Mouse (Mus musculus): Measurements from ENCODE around the gene H2-T24. TPM values are rescaled to one million over a fixed set of nuclear protein-coding genes. Genes with fewer than 3 reads are reported as not detected.
"Not testable (repeated sequence)": the region's sequence is repeated elsewhere in the genome, so short reads cannot be mapped to it uniquely, and the experiment has no call there.

The H2-T24 gene
- polyA plus RNA-seq, 1 experiment from 2014 or later, result 10.0 TPM

DNA sequence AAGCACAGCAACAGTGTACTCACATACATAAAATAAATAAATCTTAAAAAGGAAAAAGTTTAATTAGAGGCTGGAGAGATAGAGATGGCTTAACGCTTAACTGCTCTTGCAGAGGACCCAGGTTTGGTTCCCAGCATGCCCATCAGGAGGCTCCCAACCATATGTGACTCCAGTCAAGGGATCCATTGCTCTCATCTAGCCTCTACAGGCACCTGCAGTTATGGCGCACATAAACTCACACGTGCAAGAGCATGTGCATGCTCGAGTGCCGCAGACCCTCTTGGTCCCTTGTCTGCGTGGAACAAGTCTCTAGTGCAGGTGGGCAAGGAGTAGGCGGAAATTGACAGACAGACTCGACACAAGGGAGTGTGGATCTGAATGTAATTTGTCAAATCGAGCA lies 1.7 kb upstream of the H2-T24 start:
- no peak for ATAC-seq (ENCODE audit: low FRiP score)
- Histone ChIP-seq H3K9ac (replicated peaks) (no peak overlapping the region), H3K4me2 (no peak overlapping the region), H3K27me3 (replicated peaks) (no peaks in the 10 kb centered on the region), H3K27ac (replicated peaks) (no peak overlapping the region), H3K9me3 (replicated peaks) (no peaks in the 10 kb centered on the region), H3K4me3 (replicated peaks) (no peak overlapping the region), H3K4me1 (peaks cover 4% of the 10 kb centered on the region; the same call in 1 of the 2 replicates), H3K36me3 (0 out of 2 replicates have a peak, but pooled peaks cover under 1% of the 10 kb centered on the region)
- WGBS, result 89% methylated on average over 9 of the region's 9 CpGs

DNA sequence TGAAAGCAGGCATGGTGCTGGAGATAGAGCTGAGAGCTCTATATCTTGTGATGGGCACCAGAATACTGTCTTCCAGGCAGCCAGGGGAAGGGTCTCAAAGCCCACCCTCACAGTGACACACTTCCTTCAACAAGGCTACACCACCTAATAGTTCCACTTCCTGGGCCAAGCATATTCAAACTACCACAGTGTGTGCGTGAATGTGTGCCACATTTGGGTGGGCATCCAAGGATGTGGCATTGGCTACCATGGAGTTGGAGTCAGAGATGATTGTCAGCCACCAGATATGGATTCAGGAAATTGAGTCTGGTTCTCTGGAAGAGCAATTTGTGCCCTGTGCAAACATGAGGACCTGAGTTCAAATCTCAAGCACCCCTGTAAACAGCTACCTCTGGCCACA lies 949 bp upstream of the H2-T24 start:
- no peak overlapping the region for H3K9ac ChIP-seq (replicated peaks)
- H3K4me3 ChIP-seq (replicated peaks), result no peak overlapping the region
- no peak overlapping the region; the same call in 1 of the 2 replicates for H3K4me2 ChIP-seq
- no peak for ATAC-seq (ENCODE audit: low FRiP score)
- no peaks in the 10 kb centered on the region for H3K9me3 ChIP-seq (replicated peaks)
- 0 out of 2 replicates have a peak, but pooled peaks cover 3% of the 10 kb centered on the region for H3K36me3 ChIP-seq
- WGBS, result 97% methylated on average over 1 of the region's 1 CpGs
- peaks cover 4% of the 10 kb centered on the region; the same call in 1 of the 2 replicates for H3K4me1 ChIP-seq
- H3K27me3 ChIP-seq (replicated peaks), result no peaks in the 10 kb centered on the region
- no peak overlapping the region for H3K27ac ChIP-seq (replicated peaks)

DNA sequence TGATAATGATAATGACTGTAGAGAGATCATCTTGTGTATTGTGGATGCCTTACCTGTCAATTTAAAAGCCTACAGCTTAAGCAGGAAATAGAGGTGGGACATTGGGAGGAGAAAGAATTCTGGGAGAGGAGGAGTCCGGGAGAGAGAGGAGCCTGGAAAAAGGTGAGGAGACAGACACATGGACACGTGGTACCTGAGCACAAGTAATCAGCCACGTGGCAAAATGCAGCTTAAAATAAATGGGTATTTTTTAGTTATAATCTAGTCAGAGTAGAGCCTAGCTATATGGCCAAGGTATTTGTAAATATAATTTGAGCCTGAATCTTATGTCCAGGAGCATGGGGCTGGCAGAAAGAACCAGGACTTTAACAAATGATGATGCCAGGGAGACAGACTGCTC lies 841 bp downstream of the H2-T24 start:
- no peak for ATAC-seq (ENCODE audit: low FRiP score)
- Histone ChIP-seq H3K4me3 (replicated peaks) (no peak overlapping the region), H3K27ac (replicated peaks) (no peak overlapping the region), H3K27me3 (replicated peaks) (no peaks in the 10 kb centered on the region), H3K9ac (replicated peaks) (no peak overlapping the region), H3K9me3 (replicated peaks) (no peaks in the 10 kb centered on the region), H3K36me3 (peaks cover 13% of the 10 kb centered on the region), H3K4me1 (peaks cover 4% of the 10 kb centered on the region; the same call in 1 of the 2 replicates), H3K4me2 (no peak overlapping the region)
- WGBS, result 83% methylated on average over 3 of the region's 3 CpGs

DNA sequence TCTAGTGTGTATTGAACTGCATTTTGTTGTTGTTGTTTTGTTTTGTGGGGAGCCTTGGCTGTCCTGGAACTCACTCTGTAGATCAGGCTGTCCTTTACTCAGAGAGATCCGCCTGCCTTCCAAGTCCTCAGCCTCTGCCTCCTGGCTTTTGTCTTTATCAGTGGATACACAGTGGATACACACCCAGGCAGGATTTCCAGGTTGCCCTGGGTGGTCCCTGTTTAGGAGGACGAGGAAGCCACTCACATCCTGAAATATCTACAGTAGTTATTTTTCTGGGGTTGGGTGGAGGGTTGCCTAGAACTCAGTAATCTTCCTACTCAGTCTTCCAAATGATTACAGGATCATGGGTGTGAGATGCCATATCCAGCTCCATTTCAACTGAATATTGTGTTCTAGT lies 1.4 kb downstream of the H2-T24 start:
- H3K27me3 ChIP-seq (replicated peaks), result no peaks in the 10 kb centered on the region
- 74% methylated on average over 2 of the region's 2 CpGs for WGBS
- H3K9ac ChIP-seq (replicated peaks), result no peak overlapping the region
- no peaks in the 10 kb centered on the region for H3K9me3 ChIP-seq (replicated peaks)
- H3K4me2 ChIP-seq, result no peak overlapping the region
- no peak for ATAC-seq (ENCODE audit: low FRiP score)
- peaks cover 4% of the 10 kb centered on the region; the same call in 1 of the 2 replicates for H3K4me1 ChIP-seq
- H3K27ac ChIP-seq (replicated peaks), result no peak overlapping the region
- H3K4me3 ChIP-seq (replicated peaks), result no peak overlapping the region
- peaks cover 18% of the 10 kb centered on the region for H3K36me3 ChIP-seq

DNA sequence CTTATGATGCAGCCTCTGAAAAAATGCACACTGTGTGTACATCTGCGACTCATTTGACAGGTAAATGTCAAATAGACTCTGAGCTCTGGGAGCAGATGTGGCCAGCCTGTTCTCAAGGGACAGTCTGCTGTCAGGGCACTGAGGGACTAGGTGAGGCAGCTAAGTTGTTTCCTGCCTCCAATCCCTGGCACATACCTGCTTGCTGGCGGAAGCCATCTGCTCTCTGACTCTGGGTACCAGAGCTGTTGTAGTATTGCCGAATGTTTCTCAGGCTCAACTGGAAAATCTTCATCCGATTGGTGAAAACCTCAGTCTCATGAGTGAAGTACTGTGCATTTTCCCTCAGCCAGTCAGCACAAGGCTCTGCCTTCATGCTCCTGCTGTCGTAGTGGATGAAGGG lies 3.3 kb downstream of the H2-T24 start:
- H3K36me3 ChIP-seq, result peaks cover 18% of the 10 kb centered on the region
- H3K4me2 ChIP-seq, result no peak overlapping the region
- 93% methylated on average over 5 of the region's 5 CpGs for WGBS
- no peak for ATAC-seq (ENCODE audit: low FRiP score)
- no peak overlapping the region for H3K9ac ChIP-seq (replicated peaks)
- no peaks in the 10 kb centered on the region for H3K9me3 ChIP-seq (replicated peaks)
- no peak overlapping the region for H3K4me3 ChIP-seq (replicated peaks)
- no peaks in the 10 kb centered on the region for H3K27me3 ChIP-seq (replicated peaks)
- no peak overlapping the region for H3K27ac ChIP-seq (replicated peaks)
- H3K4me1 ChIP-seq, result no peaks in the 10 kb centered on the region

DNA sequence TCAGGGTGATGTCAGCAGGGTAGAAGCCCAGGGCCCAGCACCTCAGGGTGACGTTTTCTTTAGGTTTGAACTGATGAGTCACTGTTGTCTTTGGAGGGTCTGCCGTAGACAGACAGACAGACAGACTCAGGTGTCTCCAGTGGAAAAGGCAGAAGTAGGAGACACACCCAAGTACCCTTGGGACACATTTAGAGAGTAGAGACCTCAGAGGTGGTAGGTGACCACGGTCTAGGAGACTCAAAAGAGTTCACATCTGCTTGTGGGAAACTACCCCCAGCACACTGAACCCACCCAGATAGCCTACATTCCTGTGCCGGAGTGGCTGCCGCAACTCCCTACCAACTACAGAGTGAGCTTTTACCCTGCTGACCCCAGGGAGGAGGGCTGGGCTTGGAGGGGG lies 5.4 kb downstream of the H2-T24 start:
- no peak for ATAC-seq (ENCODE audit: low FRiP score)
- no peaks in the 10 kb centered on the region for H3K9me3 ChIP-seq (replicated peaks)
- peaks cover 18% of the 10 kb centered on the region for H3K36me3 ChIP-seq
- H3K9ac ChIP-seq (replicated peaks), result no peak overlapping the region
- no peak overlapping the region for H3K4me2 ChIP-seq
- no peak overlapping the region for H3K4me3 ChIP-seq (replicated peaks)
- H3K27me3 ChIP-seq (replicated peaks), result no peaks in the 10 kb centered on the region
- H3K27ac ChIP-seq (replicated peaks), result no peak overlapping the region
- WGBS, result 93% methylated on average over 5 of the region's 5 CpGs
- H3K4me1 ChIP-seq, result no peaks in the 10 kb centered on the region

DNA sequence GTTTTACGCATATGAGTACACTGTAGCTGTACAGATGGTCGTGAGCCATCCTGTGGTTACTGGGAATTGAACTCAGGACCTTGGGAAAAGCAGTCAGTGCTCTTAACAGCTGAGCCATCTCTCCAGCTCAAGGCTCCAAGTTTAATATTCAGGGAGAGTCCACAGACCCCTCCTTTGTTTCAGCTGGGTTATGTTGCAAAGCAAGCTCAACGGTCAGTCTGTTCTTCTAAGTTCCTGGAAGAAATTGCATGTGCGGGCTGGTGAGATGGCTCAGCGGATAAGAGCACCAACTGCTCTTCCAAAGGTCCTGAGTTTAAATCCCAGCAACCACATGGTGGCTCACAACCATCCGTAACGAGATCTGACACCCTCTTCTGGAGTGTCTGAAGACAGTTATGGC lies 16.0 kb downstream of the H2-T24 start:
- WGBS, result 96% methylated on average over 7 of the region's 7 CpGs
- H3K4me2 ChIP-seq; H3K4me1 ChIP-seq; H3K4me3 ChIP-seq (replicated peaks); H3K27ac ChIP-seq (replicated peaks); H3K9ac ChIP-seq (replicated peaks); ATAC-seq (ENCODE audit: low FRiP score); H3K9me3 ChIP-seq (replicated peaks); H3K27me3 ChIP-seq (replicated peaks): not testable (repeated sequence)
- peaks cover 10% of the 10 kb centered on the region; the same call in 1 of the 2 replicates for H3K36me3 ChIP-seq

DNA sequence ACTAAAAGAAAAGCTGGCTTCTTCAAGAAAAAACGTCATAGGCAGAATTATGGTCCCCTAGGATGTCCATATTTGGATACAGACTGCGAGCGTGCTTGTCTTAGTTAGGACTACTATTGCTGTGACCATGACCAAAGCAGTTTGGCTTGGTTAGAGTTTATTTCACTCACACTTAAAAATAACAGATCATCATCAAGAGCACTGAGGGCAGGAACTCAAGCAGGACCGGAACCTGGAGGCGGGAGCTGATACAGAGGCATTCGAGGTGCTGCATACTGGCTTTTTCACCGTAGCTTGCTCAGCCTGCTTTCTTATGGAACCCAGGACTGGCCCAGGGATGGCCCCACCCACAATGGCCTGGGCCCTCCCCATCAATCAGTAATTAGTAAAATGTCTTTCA lies 17.0 kb downstream of the H2-T24 start:
- Histone ChIP-seq H3K27me3 (replicated peaks) (no peaks in the 10 kb centered on the region), H3K4me2 (no peak overlapping the region), H3K4me1 (0 out of 2 replicates have a peak, but pooled peaks cover 3% of the 10 kb centered on the region), H3K9ac (replicated peaks) (no peak overlapping the region), H3K27ac (replicated peaks) (no peak overlapping the region), H3K4me3 (replicated peaks) (no peak overlapping the region), H3K36me3 (peaks cover 10% of the 10 kb centered on the region; the same call in 1 of the 2 replicates), H3K9me3 (replicated peaks) (no peaks in the 10 kb centered on the region)
- WGBS, result 96% methylated on average over 7 of the region's 7 CpGs
- ATAC-seq (ENCODE audit: low FRiP score), result no peak

DNA sequence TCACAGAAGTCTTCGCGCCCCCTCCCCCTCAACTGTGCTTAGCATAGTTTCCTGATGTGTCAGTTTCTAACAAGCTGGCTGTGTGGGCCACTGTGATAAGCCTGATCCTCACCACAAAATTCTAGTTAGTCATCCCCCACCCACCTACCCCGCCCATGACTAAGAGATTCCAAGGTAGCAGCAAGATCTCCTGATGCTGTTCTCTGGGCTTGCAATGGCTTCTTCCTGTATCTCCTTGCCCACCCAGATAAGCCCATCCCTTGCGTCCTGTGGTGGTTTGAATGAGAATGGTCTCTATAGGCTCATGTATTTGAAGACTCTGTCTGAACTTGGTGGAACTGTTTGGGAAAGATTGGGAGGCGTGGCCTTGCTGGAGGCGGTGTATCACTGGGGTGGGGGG lies 18.4 kb downstream of the H2-T24 start:
- Histone ChIP-seq H3K9ac (replicated peaks) (no peak overlapping the region), H3K27me3 (replicated peaks) (no peaks in the 10 kb centered on the region), H3K4me1 (peaks cover 15% of the 10 kb centered on the region), H3K36me3 (peaks cover 10% of the 10 kb centered on the region; the same call in 1 of the 2 replicates), H3K9me3 (replicated peaks) (no peaks in the 10 kb centered on the region), H3K4me2 (no peak overlapping the region), H3K4me3 (replicated peaks) (no peak overlapping the region), H3K27ac (replicated peaks) (no peak overlapping the region)
- ATAC-seq (ENCODE audit: low FRiP score), result no peak
- WGBS, result 96% methylated on average over 6 of the region's 6 CpGs

DNA sequence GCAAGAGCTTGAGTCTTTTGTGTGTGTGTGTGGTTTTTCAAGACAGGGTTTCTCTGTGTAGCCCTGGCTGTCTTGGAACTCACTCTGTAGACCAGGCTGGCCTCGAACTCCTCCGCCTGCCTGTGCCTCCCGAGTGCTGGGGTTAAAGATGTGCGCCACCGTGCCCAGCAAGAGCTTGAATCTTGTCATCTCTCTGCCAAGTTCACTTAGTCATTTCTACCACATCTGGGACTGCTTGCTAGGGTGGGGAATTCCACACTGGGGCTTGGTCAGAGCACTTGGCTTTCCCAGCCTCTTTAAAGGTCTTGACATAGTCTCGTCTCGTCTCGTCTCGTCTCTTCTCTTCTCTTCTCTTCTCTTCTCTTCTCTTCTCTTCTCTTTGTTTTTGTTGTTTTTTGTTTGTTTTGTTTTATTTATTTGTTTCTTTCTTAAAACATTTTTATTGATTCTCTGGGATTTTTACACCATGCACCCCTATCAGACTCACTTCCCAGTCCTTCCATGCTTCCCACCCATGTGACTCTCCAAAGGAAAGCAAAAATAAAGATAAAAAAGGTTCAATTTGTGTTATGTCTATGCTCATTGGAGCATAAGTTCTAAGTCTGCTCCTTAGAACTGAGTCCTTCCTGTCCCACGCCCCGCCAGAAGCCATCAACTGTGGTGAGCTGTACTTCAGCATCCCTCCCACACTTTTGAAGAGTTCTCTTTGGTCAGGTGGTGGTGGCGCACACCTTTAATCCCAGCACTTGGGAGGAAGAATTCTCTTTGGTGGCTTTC lies 19.1 kb downstream of the H2-T24 start:
- 93% methylated on average over 12 of the region's 12 CpGs for WGBS
- Histone ChIP-seq H3K27ac (replicated peaks) (no peak overlapping the region), H3K4me3 (replicated peaks) (no peak overlapping the region), H3K9me3 (replicated peaks) (no peaks in the 10 kb centered on the region), H3K4me1 (peaks cover 20% of the 10 kb centered on the region), H3K4me2 (no peak overlapping the region), H3K36me3 (peaks cover 5% of the 10 kb centered on the region; the same call in 1 of the 2 replicates), H3K27me3 (replicated peaks) (no peaks in the 10 kb centered on the region), H3K9ac (replicated peaks) (no peak overlapping the region)
- no peak for ATAC-seq (ENCODE audit: low FRiP score)

DNA sequence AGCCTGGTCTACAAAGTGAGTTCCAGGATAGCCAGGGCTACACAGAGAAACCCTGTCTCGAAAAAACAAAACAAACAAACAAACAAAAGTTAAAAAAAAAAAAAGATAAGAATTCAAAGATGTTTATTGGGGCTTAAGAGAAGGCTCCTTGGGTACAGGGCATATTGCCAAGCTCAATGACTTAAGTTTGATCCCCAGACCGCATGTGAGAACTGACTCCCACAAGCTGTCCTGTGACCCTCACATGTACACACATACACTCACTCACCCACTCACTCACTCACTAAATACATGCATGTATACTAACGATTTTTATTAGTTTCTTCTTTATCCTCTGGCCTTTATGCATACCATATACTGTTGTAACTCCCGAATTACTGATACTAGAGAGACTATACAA lies 20.0 kb downstream of the H2-T24 start:
- WGBS, result 85% methylated on average over 4 of the region's 4 CpGs
- Histone ChIP-seq H3K9ac (replicated peaks) (no peak overlapping the region), H3K4me2 (no peak overlapping the region), H3K4me1 (peaks cover 29% of the 10 kb centered on the region), H3K27ac (replicated peaks) (no peak overlapping the region), H3K9me3 (replicated peaks) (no peaks in the 10 kb centered on the region), H3K4me3 (replicated peaks) (no peak overlapping the region), H3K27me3 (replicated peaks) (no peaks in the 10 kb centered on the region), H3K36me3 (no peaks in the 10 kb centered on the region)
- ATAC-seq (ENCODE audit: low FRiP score), result no peak

DNA sequence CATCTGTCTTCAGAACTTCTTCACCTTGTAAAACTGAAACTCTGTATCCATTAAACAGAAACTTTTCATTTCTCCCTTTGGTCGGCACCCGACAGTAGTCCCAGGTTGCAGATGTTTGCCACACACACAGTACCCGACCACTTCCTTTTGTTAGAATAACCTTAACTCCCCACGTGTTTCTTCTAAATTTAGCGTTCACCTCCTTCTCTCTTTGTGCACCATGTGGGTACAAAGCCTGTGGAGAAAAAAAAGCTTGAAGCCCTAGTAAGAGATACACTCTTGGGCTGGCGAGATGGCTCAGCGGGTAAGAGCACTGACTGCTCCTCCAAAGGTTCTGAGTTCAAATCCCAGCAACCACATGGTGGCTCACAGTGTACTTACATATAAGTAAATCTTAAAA lies 21.0 kb downstream of the H2-T24 start:
- 92% methylated on average over 7 of the region's 7 CpGs for WGBS
- Histone ChIP-seq H3K27me3 (replicated peaks) (no peaks in the 10 kb centered on the region), H3K27ac (replicated peaks) (no peak overlapping the region), H3K4me3 (replicated peaks) (no peak overlapping the region), H3K9me3 (replicated peaks) (no peaks in the 10 kb centered on the region), H3K4me2 (no peak overlapping the region), H3K36me3 (no peaks in the 10 kb centered on the region), H3K4me1 (peaks cover 30% of the 10 kb centered on the region), H3K9ac (replicated peaks) (no peak overlapping the region)
- no peak for ATAC-seq (ENCODE audit: low FRiP score)

Data from neural tube, embryonic 15.5 days (tissue).